Mouse (Mus musculus) MEL (cell line): Measurements from ENCODE around the gene C330021F23Rik. TPM values are rescaled to one million over a fixed set of nuclear protein-coding genes. Genes with fewer than 3 reads are reported as not detected.

Experiments used
- DNase-seq: peaks from one replicate; pipeline ENCODE4 v3.0.0; 2011; ENCODE audit warnings: low read depth, low spot score
- H3K27ac ChIP-seq: 2 replicates; pipeline ENCODE4 v1.5.1; 2012; ENCODE audit warnings: low read depth, mild to moderate bottlenecking, control low read depth, low read length, moderate library complexity; ENCODE audit not compliant: control insufficient read depth
- H3K27me3 ChIP-seq, 2 experiments: fragments of 150-350 bp in 1 of 2; sonication (generic) in 1 of 2; 2 replicates each; pipeline ENCODE4 v1.6.1; 2012; ENCODE audit warnings: low read length in 2 of 2, mild to moderate bottlenecking in 2 of 2, improper control_type of control experiment in 1 of 2, moderate library complexity in 1 of 2; ENCODE audit not compliant: insufficient read depth in 2 of 2, control insufficient read depth in 1 of 2
- H3K36me3 ChIP-seq, 2 experiments: 2 replicates each; pipeline ENCODE4 v1.6.1; 2012 to 2014; ENCODE audit warnings: low read length in 2 of 2, improper control_type of control experiment in 1 of 2, inconsistent platforms in 1 of 2, mild to moderate bottlenecking in 1 of 2; ENCODE audit not compliant: insufficient read depth in 2 of 2, control insufficient read depth in 1 of 2
- H3K4me1 ChIP-seq, 2 experiments: fragments of 150-350 bp in 1 of 2; sonication (generic) in 1 of 2; 2 replicates each; pipeline ENCODE4 v1.6.1; 2012; ENCODE audit warnings: low read length in 2 of 2, improper control_type of control experiment in 1 of 2, mild to moderate bottlenecking in 1 of 2; ENCODE audit not compliant: insufficient read depth in 2 of 2, control insufficient read depth in 1 of 2
- H3K4me3 ChIP-seq, 2 experiments: fragments of 150-350 bp in 1 of 2; sonication (generic) in 1 of 2; 2 replicates each; pipeline ENCODE4 v1.5.1; 2012; ENCODE audit warnings: low read depth in 2 of 2, low read length in 2 of 2, mild to moderate bottlenecking in 2 of 2, moderate library complexity in 2 of 2, control low read depth in 1 of 2, improper control_type of control experiment in 1 of 2; ENCODE audit not compliant: control insufficient read depth in 1 of 2, insufficient read depth in 1 of 2
- H3K79me2 ChIP-seq: 2 replicates; pipeline ENCODE4 v1.6.1; 2012; ENCODE audit warnings: mild to moderate bottlenecking, low read length, moderate library complexity; ENCODE audit not compliant: control insufficient read depth, poor library complexity, insufficient read depth
- H3K9ac ChIP-seq: 2 replicates; pipeline ENCODE4 v1.6.1; 2012; ENCODE audit warnings: low read depth, mild to moderate bottlenecking, control low read depth, low read length, moderate library complexity; ENCODE audit not compliant: control insufficient read depth, poor library complexity, severe bottlenecking
- H3K9me3 ChIP-seq: fragments of 150-350 bp; sonication (generic); replicated peaks from 2 replicates; pipeline ENCODE4 v1.6.1; 2012; ENCODE audit warnings: mild to moderate bottlenecking, low read length, improper control_type of control experiment, moderate library complexity; ENCODE audit not compliant: insufficient read depth
- GATA1 ChIP-seq: IDR thresholded peaks from 2 replicates; pipeline ENCODE4 v1.6.1; 2011; ENCODE audit warnings: low read depth, low read length, improper control_type of control experiment
- HCFC1 ChIP-seq: IDR thresholded peaks from 2 replicates; pipeline ENCODE4 v1.6.1; 2012; ENCODE audit warnings: low read depth, mild to moderate bottlenecking, inconsistent platforms, low read length, improper control_type of control experiment, moderate library complexity
- MAFK ChIP-seq: IDR thresholded peaks from 2 replicates; pipeline ENCODE4 v1.6.1; 2011; ENCODE audit warnings: low read depth, mild to moderate bottlenecking, low read length, improper control_type of control experiment, borderline replicate concordance
- MXI1 ChIP-seq: IDR thresholded peaks from 2 replicates; pipeline ENCODE4 v1.6.1; 2011; ENCODE audit warnings: mild to moderate bottlenecking, low read depth, low read length, improper control_type of control experiment
- MYC ChIP-seq: IDR thresholded peaks from 2 replicates; pipeline ENCODE4 v1.6.1; 2011; ENCODE audit warnings: low read depth, mild to moderate bottlenecking, low read length, improper control_type of control experiment, moderate library complexity
- NRF1 ChIP-seq: IDR thresholded peaks from 2 replicates; pipeline ENCODE4 v1.6.1; 2014; ENCODE audit warnings: low read depth, mild to moderate bottlenecking, inconsistent platforms, low read length, improper control_type of control experiment, moderate library complexity; ENCODE audit not compliant: poor library complexity, insufficient read depth, severe bottlenecking
- POLR2A ChIP-seq, 2 experiments: IDR thresholded peaks; 2 replicates each; pipeline ENCODE4 v1.6.1; 2011 to 2012; ENCODE audit warnings: low read length in 2 of 2, mild to moderate bottlenecking in 2 of 2, control low read depth in 1 of 2, improper control_type of control experiment in 1 of 2, low read depth in 1 of 2, moderate library complexity in 1 of 2; ENCODE audit not compliant: control insufficient read depth in 1 of 2, insufficient read depth in 1 of 2, poor library complexity in 1 of 2
- RAD21 ChIP-seq: IDR thresholded peaks from 2 replicates; pipeline ENCODE4 v1.6.1; 2011; ENCODE audit warnings: mild to moderate bottlenecking, low read depth, low read length, improper control_type of control experiment
- RCOR1 ChIP-seq: IDR thresholded peaks from 2 replicates; pipeline ENCODE4 v1.6.1; 2012; ENCODE audit warnings: low read depth, mild to moderate bottlenecking, inconsistent platforms, low read length, improper control_type of control experiment
- SIN3A ChIP-seq: IDR thresholded peaks from 2 replicates; pipeline ENCODE4 v1.6.1; 2012; ENCODE audit warnings: low read length, improper control_type of control experiment, inconsistent platforms
- TAL1 ChIP-seq: IDR thresholded peaks from 2 replicates; pipeline ENCODE4 v1.6.1; 2012; ENCODE audit warnings: mild to moderate bottlenecking, inconsistent platforms, low read length, moderate library complexity, mixed read lengths
- TCF12 ChIP-seq: IDR thresholded peaks from 2 replicates; pipeline ENCODE4 v1.6.1; 2014; ENCODE audit warnings: low read depth, mild to moderate bottlenecking, inconsistent platforms, low read length, improper control_type of control experiment, moderate library complexity
- USF2 ChIP-seq, 2 experiments: IDR thresholded peaks; 2 replicates each; pipeline ENCODE4 v1.6.1; 2011 to 2012; ENCODE audit warnings: improper control_type of control experiment in 2 of 2, low read length in 2 of 2, borderline replicate concordance in 1 of 2, inconsistent platforms in 1 of 2, low read depth in 1 of 2, mild to moderate bottlenecking in 1 of 2; ENCODE audit not compliant: insufficient read depth in 1 of 2
- ZMIZ1 ChIP-seq: IDR thresholded peaks from 2 replicates; pipeline ENCODE4 v1.6.1; 2012; ENCODE audit warnings: low read depth, mild to moderate bottlenecking, inconsistent platforms, low read length, improper control_type of control experiment, moderate library complexity
- polyA plus RNA-seq, 2 experiments: library from polyadenylated mRNA; stranded (reverse) in 1 of 2; unstranded in 1 of 2; fragments of >175 nt in 1 of 2; fragments of >200 nt in 1 of 2; gene quantifications; 2 replicates each; pipeline versions ENCODE4 v1.2.1 to v1.2.4; 2012; ENCODE audit warnings: low replicate concordance in 2 of 2, low read depth in 1 of 2; ENCODE audit not compliant: insufficient read length in 2 of 2, insufficient read depth in 1 of 2, missing spikeins in 1 of 2
- total RNA-seq: library from RNA; depleted of rRNA; stranded (reverse); fragments of 300-350 nt; gene quantifications from 2 replicates; pipeline ENCODE4 v1.2.3, GENCODE M21; 2012

C330021F23Rik gene
- total and polyA plus RNA-seq, 3 experiments, result 0.53 to 1.2 TPM; not detected in 1

- DNase-seq, result no peak
- Histone ChIP-seq H3K9me3 (no peaks in the 10 kb centered on the region), H3K4me1 (peaks cover 0 to 4% of the 10 kb centered on the region in 2 experiments; a peak in 1 of 4 replicates), H3K9ac (no peak overlapping the region), H3K27ac (no peak overlapping the region), H3K4me3 (no peak overlapping the region), H3K79me2 (no peaks in the 10 kb centered on the region), H3K36me3 (no peaks in the 10 kb centered on the region), H3K27me3 (peaks cover 0 to 1% of the 10 kb centered on the region in 2 experiments; a peak in 1 of 4 replicates)
- TF ChIP-seq MYC (no peak), NRF1 (no peak), TCF12 (no peak), USF2 (IDR thresholded peaks at IDR 0.05; ENCODE audit: borderline replicate concordance in 1 of 2, insufficient read depth in 1 of 2, low read depth in 1 of 2, low read length in 2 of 2) (no peak), RCOR1 (no peak), MAFK (no peak)
These were observed 6.8 kb downstream of the C330021F23Rik start for GRCm38 (mm10) chr8:3574546-3574945.

GRCm38 (mm10) chr8:3576211-3576960 is 8.6 kb downstream of the C330021F23Rik start:
- Histone ChIP-seq H3K27ac (no peak overlapping the region), H3K36me3 (peaks cover 0 to 3% of the 10 kb centered on the region in 2 experiments; a peak in 2 of 4 replicates), H3K4me3 (no peak overlapping the region), H3K9me3 (no peaks in the 10 kb centered on the region), H3K9ac (no peak overlapping the region), H3K79me2 (no peaks in the 10 kb centered on the region), H3K27me3 (peaks cover 0 to 3% of the 10 kb centered on the region in 2 experiments; a peak in 1 of 4 replicates), H3K4me1 (peaks cover 0 to 8% of the 10 kb centered on the region in 2 experiments; a peak in 2 of 4 replicates)
- no peak for DNase-seq
- TF ChIP-seq ZMIZ1 (no peak), RAD21 (no peak), TAL1 (no peak), MXI1 (no peak), USF2 (IDR thresholded peaks at IDR 0.05; ENCODE audit: borderline replicate concordance in 1 of 2, insufficient read depth in 1 of 2, low read depth in 1 of 2, low read length in 2 of 2) (no peak), GATA1 (no peak), SIN3A (no peak), HCFC1 (no peak), POLR2A (IDR thresholded peaks at IDR 0.05; ENCODE audit: control insufficient read depth in 1 of 2, insufficient read depth in 1 of 2, low read depth in 1 of 2, low read length in 2 of 2, poor library complexity in 1 of 2) (no peak)
